Mouse (Mus musculus) hindbrain, embryonic 10.5 days (tissue): ENCODE results near the gene Rtbdn. TPM values are rescaled to one million over a fixed set of nuclear protein-coding genes. Genes with fewer than 3 reads are reported as not detected.

Experiments
- DNase-seq: peaks from one replicate; pipeline ENCODE4 v3.0.0-alpha.2; 2017; ENCODE audit warnings: low spot score
- H3K27ac ChIP-seq: fragments of 300-500 bp; sonication (generic); 2 replicates; pipeline ENCODE4 v1.5.1; 2016; ENCODE audit warnings: mild to moderate bottlenecking, moderate library complexity
- H3K27me3 ChIP-seq: fragments of 300-500 bp; sonication (generic); 2 replicates; pipeline ENCODE4 v1.6.1; 2016; ENCODE audit warnings: mild to moderate bottlenecking; ENCODE audit not compliant: poor library complexity, insufficient read depth, severe bottlenecking
- H3K36me3 ChIP-seq: fragments of 300-500 bp; sonication (generic); 2 replicates; pipeline ENCODE4 v1.6.1; 2016; ENCODE audit warnings: mild to moderate bottlenecking, moderate library complexity
- H3K4me1 ChIP-seq: fragments of 300-500 bp; sonication (generic); replicated peaks from 2 replicates; pipeline ENCODE4 v1.6.1; 2016; ENCODE audit warnings: mild to moderate bottlenecking
- H3K4me3 ChIP-seq: fragments of 300-500 bp; sonication (generic); 2 replicates; pipeline ENCODE4 v1.5.1; 2016; ENCODE audit warnings: mild to moderate bottlenecking, moderate library complexity
- H3K9me3 ChIP-seq: fragments of 300-500 bp; sonication (generic); 2 replicates; pipeline ENCODE4 v1.6.1; 2016; ENCODE audit warnings: mild to moderate bottlenecking, moderate library complexity
- WGBS: fragments of 180-500 bp; shearing (Covaris S2); methylation state at CpG from one replicate; pipeline ENCODE4 v1.1.7; 2016; 5-methylcytosine and 5-hydroxymethylcytosine counted together
- polyA plus RNA-seq: library from polyadenylated mRNA; unstranded; fragments of >200 nt; fragmentation: Nextera tagmentation; extraction: Ambion mirVana; gene quantifications from 2 replicates; pipeline ENCODE4 v1.2.1, GENCODE M21; 2016

The Rtbdn gene
- polyA plus RNA-seq, 1 experiment from 2014 or later: 0.55 TPM

DNA sequence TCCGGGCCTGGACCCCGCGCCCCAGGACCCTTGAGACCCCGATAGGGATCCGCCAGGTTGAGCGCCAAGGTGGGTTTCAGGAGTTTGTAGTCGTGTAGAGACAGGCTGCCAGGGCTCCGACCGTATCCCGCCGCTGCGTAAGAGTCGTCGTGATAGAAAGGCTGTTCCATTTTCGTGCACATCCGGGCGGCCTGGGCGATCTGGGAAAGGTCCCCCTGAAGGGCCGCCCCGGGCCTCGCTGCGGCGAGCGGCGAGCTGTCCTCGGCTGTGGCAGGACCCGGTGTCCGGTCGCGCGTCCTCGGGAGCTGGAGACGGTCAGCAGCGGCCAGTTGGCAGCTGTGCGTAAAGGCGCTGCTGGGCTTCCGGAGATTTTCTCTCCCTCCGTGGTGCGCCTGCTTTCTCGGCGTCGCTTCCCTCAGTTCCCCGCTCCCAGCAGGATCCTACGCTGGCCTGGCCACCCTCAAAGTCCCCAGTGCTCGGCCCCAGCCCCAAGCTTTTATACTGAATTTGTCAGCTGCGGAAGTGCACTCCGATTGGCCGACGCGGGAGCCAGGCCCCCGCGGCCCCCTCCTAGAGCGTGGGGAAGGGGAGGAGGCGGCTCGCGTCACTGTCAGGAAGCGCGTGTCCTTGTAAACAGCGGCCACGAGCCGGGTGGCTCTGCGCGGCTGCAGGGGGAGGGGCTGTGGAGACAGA, 31.6 kb downstream of the Rtbdn start, which contains the start of gene Junb:
TSS of gene Junb (minus strand) at position 471 of the 693 bp plus-strand sequence.
- Histone ChIP-seq H3K4me3 (peak within 1 kb of the TSS; percentile 68), H3K27ac (peak within 1 kb of the TSS; percentile 83), H3K4me1 (peaks cover 79% of the 10 kb centered on the region), H3K9me3 (no peaks in the 10 kb centered on the region), H3K36me3 (peaks cover 22% of the 10 kb centered on the region), H3K27me3 (peaks cover 62% of the 10 kb centered on the region)
- DNase-seq: peak; percentile 85
- WGBS: under 1% methylated on average over 63 of the region's 63 CpGs

DNA sequence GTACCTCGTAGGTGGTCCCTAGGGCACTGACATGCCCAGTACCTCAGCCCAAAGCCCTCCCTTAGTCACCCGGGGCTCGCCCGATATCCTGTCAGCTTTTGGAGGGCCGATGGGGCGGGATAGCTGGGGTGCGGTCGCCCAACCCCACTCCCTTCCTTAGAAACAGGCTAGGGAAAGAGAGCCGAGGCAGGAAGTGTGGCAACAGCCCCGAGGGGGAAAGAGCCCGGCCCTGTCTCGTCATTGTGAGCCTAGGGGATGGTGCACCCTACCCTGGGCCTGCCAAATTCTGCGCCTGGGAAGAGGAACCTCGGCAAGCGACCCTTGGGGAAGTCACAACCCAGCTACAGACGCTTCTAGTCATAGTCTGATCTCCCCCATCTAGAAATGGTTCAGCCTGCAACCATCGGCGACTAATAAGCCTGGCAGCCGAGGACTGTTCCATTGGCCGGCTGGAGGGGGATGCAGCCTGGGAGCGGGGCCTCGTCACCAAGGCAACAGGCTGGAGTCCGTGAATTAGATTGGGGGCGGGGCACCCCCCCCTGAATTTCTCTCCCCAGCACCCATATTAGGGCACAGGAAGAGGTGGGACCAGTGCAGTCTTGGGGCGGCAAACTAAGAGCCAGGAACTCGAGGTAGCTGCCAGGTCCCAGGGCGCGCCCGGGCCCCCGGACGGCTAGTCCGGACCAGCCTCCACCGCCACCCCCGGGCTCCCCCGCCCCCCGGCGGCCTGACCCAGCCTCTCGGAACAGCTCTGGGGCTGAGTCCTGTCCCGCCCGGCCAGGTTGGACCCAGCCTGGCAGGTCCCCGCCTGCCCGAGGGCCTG, 33.0 kb downstream of the Rtbdn start:
- Histone ChIP-seq H3K36me3 (peaks cover 7% of the 10 kb centered on the region), H3K9me3 (no peaks in the 10 kb centered on the region), H3K4me1 (peaks cover 87% of the 10 kb centered on the region), H3K4me3 (peak overlapping the region; percentile 68), H3K27me3 (peaks cover 75% of the 10 kb centered on the region), H3K27ac (peak overlapping the region; percentile 83)
- DNase-seq: peak; percentile 86
- WGBS: 4% methylated on average over 42 of the region's 42 CpGs

DNA sequence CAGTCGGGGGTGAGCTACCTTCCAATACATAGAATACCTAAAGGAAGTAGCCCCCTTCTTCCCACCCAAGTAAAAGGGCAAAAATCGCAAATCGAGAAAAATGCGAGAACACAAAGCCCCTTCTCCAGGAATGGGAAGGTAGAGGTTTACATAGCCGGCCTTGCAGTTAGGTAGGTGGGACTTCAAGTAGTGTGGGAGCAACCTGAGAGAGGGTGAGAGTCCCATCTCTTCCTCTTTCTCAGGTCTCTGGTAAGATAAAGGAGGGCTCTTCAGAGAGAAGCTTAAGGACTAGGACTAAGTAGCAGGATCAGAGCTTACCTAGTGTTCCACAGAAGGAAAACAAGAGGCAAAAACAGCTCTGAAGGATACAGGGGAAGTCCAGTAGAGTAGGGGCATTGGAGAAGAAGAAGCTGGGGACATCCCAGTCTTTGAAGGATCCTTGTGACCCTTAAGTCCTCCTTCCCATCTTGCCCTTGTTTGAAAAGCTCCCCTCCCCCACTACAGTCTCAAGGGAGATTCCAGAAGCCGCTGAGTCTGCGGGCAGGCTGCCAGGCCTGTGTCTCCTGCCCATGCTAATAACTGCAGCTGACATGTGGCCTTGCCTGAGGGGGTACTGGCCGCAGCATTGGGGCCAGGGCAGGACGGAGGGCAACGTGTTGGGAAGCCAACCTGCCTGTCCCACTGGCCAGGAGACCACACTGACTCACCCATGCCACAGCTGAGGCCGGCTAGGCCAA, 34.0 kb downstream of the Rtbdn start:
- Histone ChIP-seq H3K9me3 (no peaks in the 10 kb centered on the region), H3K27me3 (peaks cover 84% of the 10 kb centered on the region), H3K4me3 (peak overlapping the region; percentile 68), H3K4me1 (peaks cover 88% of the 10 kb centered on the region), H3K36me3 (no peaks in the 10 kb centered on the region), H3K27ac (peak overlapping the region; percentile 83)
- peak; percentile 31 for DNase-seq
- WGBS: 37% methylated on average over 11 of the region's 11 CpGs

DNA sequence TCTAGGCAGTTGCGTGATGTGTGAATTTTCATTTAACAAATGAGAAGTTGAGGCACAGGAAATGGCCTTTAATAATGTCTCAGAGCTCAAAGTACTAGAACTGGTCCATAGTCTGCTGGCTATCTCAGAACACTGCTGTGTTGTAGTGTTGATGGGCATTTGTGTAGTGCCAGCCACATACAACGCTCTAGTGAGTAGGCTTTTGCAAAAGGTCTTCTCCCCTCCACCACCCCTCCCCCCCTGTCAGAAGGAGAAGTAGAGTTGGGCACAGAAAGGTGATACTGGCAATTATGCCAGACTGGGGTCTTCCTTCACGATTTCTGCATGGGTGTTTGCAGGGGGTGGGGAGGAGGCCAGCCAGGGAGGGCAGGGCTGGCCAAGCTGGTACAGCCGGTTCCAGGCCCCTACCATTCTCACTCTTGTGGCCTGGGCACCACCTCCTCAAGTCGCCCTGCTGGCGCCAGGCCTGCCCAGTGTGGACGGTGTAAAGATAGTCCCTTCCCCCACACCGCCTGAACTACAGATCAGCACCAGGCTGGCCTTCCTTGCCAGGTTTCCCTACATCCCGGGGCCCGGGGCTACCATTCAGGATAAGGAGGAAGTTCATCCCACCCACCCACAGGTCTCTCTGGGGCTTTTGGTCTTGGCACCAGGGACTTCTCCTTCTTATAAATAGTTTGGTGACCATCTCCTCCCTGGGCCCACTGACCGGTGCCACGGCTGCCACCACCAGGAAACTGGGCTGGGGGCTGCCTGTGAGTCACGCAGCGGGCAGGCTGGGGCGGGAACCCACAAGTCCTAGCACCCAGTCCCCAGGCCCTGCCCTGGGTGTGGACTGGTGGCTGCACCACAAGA, 35.1 kb downstream of the Rtbdn start:
- peak overlapping the region; percentile 35; the same call in 1 of the 2 replicates for H3K27ac ChIP-seq
- no peaks in the 10 kb centered on the region for H3K36me3 ChIP-seq
- no peaks in the 10 kb centered on the region for H3K9me3 ChIP-seq
- H3K4me1 ChIP-seq: peaks cover 85% of the 10 kb centered on the region
- WGBS: 76% methylated on average over 15 of the region's 15 CpGs
- no peak overlapping the region for H3K4me3 ChIP-seq
- no peak for DNase-seq
- peaks cover 94% of the 10 kb centered on the region for H3K27me3 ChIP-seq

DNA sequence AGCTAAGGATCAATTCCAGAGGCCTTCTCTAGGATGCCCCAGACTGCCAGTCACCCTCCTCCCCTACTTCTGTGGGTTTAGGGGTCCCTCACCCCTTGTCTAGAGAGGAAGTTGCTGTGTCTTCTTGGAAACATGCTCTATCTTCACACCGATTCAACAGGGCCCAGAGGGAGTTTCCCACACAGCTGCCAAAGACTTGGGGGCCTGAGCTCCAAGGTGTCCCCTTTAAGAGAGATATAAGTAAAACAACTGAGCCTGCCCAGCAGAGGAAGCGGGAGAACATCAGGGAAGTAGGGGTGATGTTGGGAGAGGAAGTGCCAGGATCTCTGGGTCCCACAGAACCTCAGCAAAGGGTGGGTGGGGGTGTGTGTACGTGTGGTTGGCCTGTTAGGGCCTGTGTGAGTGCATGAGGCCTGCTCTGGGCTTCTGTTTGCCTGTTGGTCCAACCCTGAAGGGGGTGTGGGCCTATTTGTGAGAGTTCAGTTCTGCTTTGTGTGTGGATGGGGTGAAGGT, 35.8 kb downstream of the Rtbdn start:
- no peak overlapping the region for H3K4me3 ChIP-seq
- peaks cover 78% of the 10 kb centered on the region for H3K4me1 ChIP-seq
- WGBS: 74% methylated on average over 3 of the region's 3 CpGs
- no peak for DNase-seq
- H3K9me3 ChIP-seq: no peaks in the 10 kb centered on the region
- H3K36me3 ChIP-seq: no peaks in the 10 kb centered on the region
- H3K27ac ChIP-seq: peak overlapping the region; percentile 35; the same call in 1 of the 2 replicates
- H3K27me3 ChIP-seq: peaks cover 94% of the 10 kb centered on the region

DNA sequence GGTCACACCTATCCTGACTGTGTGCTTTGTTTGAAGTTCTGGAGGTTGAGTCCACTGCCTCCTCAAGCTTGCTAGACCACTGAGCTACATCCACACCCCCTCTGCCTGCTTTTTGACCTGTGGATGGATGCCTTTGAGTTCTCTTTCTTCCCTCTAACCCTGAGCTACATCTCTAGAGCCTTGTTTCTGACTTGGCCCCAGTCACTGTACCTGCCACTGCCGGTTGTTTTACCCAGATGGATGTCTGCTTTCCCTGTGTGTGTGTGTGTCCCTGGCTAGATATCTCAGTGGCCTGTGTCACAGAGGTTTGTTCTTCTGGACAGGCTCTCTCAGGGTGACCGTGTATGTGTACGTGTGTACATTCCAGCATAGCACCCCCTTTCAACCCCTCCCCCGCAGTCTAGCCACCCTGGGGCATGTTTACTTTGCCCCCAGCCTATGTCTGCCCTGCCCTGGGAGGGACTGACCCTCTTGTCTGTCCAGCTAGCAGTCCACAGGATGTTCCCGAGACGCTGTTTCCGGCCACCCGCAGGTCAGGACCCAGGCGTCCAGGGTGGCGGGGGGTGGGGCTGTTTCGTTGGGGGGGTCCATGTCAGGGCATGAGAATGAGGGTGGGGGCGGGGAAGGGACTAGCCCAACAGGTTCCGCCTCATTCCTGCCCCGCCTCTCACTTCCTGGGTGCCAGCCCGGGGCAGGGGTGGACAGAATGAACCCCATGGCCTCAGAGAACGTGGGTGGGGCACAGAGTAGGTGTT, 37.7 kb downstream of the Rtbdn start:
- H3K4me1 ChIP-seq: peaks cover 65% of the 10 kb centered on the region
- 9% methylated on average over 16 of the region's 16 CpGs for WGBS
- H3K9me3 ChIP-seq: no peaks in the 10 kb centered on the region
- H3K4me3 ChIP-seq: peak overlapping the region; percentile 66
- peak overlapping the region; percentile 84 for H3K27ac ChIP-seq
- DNase-seq: peak; percentile 25
- no peaks in the 10 kb centered on the region for H3K36me3 ChIP-seq
- peaks cover 94% of the 10 kb centered on the region for H3K27me3 ChIP-seq

DNA sequence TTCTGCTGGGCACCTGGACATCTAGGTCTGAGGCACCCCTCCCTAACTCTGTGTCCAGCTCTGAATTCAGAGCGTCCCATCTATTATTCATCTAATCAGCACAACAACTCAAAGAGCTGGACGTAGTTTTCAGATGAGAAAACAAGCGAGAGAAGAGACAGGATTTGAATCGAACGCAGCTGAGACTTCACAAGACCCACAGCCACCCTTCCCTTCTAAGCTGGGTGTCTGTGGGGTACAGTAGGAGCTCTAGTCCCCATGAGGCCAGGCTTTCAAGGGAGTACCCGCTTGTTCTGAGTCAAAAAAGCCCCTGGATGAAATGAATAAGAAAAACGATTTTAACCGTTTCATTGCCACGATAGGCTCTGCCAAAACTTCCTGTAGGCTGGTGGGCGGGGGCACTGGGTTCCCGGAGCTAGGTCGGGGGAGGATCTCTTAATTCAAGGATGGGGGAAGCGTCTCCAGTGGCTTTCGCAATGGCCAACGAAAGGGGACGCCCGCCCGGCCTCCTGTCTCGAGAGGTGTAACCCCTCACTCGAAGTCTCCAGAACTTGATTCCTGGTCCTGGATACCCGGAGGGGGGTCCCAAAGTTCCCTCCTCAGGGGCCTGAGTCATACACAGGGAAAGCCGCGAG, 38.4 kb downstream of the Rtbdn start:
- Histone ChIP-seq H3K27me3 (peaks cover 87% of the 10 kb centered on the region), H3K36me3 (no peaks in the 10 kb centered on the region), H3K4me1 (peaks cover 65% of the 10 kb centered on the region), H3K4me3 (peak overlapping the region; percentile 66), H3K9me3 (no peaks in the 10 kb centered on the region), H3K27ac (peak overlapping the region; percentile 84)
- under 1% methylated on average over 23 of the region's 23 CpGs for WGBS
- DNase-seq: no peak

DNA sequence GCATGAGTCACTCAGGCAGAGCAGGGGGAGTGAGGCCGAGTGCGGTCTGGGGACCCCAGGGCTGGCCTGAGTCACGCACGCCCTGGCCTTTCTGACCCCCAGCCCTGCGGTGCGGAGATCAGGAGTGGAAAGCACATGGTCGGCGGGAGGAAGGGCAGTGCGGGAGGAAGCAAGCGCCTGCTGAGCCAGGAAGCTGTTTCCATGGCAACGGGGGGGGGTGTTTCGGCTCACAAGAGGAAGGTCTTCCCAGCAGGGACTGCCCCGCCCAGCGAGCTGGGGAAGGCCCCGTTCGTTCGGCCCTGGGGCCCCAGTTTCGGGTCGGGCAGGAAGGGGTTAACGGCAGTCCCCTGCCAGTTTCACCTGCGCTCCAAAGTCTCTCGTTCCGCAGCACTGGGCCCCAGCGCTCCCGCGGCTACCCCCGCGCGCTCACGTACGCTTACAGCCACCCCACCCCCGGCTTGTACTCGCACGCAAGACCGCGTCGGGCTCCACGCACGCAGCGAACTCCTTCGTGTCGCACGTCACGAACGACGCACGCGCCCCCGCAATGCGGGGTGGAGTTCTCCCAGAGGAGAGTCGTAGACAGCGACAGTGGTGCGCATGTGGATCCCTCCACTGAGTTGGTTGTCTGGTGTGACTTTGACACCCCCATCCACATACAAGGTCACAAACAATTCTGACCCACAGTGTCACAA, 39.0 kb downstream of the Rtbdn start:
- peak overlapping the region; percentile 66 for H3K4me3 ChIP-seq
- H3K27ac ChIP-seq: peak overlapping the region; percentile 84
- under 1% methylated on average over 53 of the region's 53 CpGs for WGBS
- peak; percentile 84 for DNase-seq
- H3K27me3 ChIP-seq: peaks cover 80% of the 10 kb centered on the region
- H3K9me3 ChIP-seq: no peaks in the 10 kb centered on the region
- no peaks in the 10 kb centered on the region for H3K36me3 ChIP-seq
- peaks cover 63% of the 10 kb centered on the region for H3K4me1 ChIP-seq

DNA sequence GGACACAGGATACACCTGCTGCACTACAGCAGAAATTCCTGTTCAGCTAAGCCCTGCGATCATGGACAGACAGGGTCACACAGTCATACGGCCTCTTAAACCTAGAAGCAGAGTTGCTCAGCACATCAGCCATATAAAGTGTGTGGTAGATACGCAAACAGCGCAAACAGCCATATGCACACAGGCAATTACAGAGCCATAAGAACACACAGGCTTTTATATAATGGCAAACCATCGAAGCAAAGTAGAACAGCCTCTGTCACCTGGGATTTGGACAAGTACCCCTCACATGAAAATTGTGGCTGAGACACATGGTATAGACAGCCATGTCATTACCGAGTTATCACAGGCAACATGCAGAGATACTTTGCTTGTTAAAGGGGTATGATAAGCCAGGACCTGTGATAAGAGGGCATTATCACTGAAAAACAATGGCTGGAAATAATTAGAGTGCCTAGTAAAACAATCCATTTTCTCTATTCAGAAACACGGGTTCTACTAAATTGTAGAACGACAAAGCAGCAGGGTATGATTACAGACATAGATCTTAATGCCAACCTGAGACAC, 39.7 kb downstream of the Rtbdn start:
- Histone ChIP-seq H3K4me1 (peaks cover 62% of the 10 kb centered on the region), H3K27ac (peak overlapping the region; percentile 84; the same call in 1 of the 2 replicates), H3K4me3 (peak overlapping the region; percentile 66), H3K36me3 (no peaks in the 10 kb centered on the region), H3K27me3 (peaks cover 74% of the 10 kb centered on the region), H3K9me3 (no peaks in the 10 kb centered on the region)
- DNase-seq: no peak
- 47% methylated on average over 8 of the region's 8 CpGs for WGBS

DNA sequence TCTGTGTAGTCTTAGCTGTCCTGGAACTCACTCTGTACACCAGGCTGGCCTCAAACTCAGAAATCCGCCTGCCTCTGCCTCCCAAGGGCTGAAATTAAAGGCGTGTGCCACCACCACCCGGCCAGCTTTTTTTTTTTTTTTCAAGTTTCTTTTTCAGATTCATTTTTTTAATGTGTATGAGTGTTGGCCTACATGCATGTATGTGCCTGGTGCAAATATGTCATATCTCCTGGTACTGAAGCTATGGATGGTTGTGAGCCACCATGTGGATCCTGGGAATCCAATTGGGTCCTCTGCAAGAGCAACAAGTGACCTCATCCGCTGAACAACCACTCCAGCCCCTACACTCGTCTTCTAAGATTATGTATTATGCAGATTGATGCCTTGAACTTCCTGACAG, 40.6 kb downstream of the Rtbdn start:
- WGBS: 78% methylated on average over 5 of the region's 5 CpGs
- no peak for DNase-seq
- Histone ChIP-seq H3K9me3 (no peaks in the 10 kb centered on the region), H3K36me3 (no peaks in the 10 kb centered on the region), H3K4me3 (no peak overlapping the region), H3K4me1 (peaks cover 53% of the 10 kb centered on the region), H3K27ac (no peak overlapping the region), H3K27me3 (peaks cover 65% of the 10 kb centered on the region)
